Mouse (Mus musculus): ENCODE data around the gene Bcl6b.

DNA sequence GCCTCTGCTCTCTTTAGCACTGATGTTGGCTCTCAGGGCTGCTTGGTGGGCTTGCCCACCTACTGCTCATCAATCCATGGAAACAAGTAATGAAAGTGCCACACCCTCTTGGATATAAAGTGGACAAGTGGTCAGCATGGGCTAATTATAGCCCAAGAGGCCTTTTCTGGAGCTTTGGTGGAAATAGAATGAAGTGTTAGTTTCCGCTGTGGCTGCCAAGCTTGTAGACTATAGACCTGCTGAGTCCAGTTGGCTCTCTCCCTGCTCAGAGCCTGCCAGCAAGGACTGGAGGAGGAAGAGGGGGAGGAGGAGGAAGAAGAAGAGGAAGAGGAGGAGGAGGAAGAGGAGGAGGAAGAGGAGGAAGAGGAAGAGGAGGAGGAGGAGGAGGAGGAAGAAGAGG, 36.8 kb upstream of the Bcl6b start:
- TF ChIP-seq CTCF (IDR thresholded peaks at IDR 0.05; ENCODE audit: low read depth), result no peak
- TF ChIP-seq EP300 (optimal IDR thresholded peaks at IDR 0.05), result no peak

Measured in stomach, postnatal 0 days (tissue).